Mouse (Mus musculus) C2C12 (cell line): ENCODE measurements around the gene 2310007B03Rik. TPM values are rescaled to one million over a fixed set of nuclear protein-coding genes. Genes with fewer than 3 reads are reported as not detected.
A peak's percentile ranks its signal among the peaks of the same experiment; 100 is the strongest.

Experiments
- H3K27me3 ChIP-seq: one replicate; pipeline ENCODE4 v1.6.1; 2011; ENCODE audit not compliant: control insufficient read depth, insufficient read depth, insufficient read length
- H3K36me3 ChIP-seq: one replicate; pipeline ENCODE4 v1.6.1; 2011; ENCODE audit not compliant: control insufficient read depth, insufficient read depth
- H3K4me3 ChIP-seq: one replicate; pipeline ENCODE4 v1.5.1; 2011; ENCODE audit warnings: mild to moderate bottlenecking, control low read depth; ENCODE audit not compliant: poor library complexity, insufficient read depth, severe bottlenecking
- H3K79me2 ChIP-seq: one replicate; pipeline ENCODE4 v1.6.1; 2011; ENCODE audit not compliant: control insufficient read depth, insufficient read depth
- H3K79me3 ChIP-seq: one replicate; pipeline ENCODE4 v1.6.1; 2011; ENCODE audit warnings: low read depth, control low read depth
- H3ac ChIP-seq: one replicate; pipeline ENCODE3; 2011; ENCODE audit warnings: low read depth; ENCODE audit not compliant: control insufficient read depth, insufficient read length
- CEBPB ChIP-seq: IDR thresholded peaks from one replicate; pipeline ENCODE4 v1.6.1; 2011; ENCODE audit warnings: low read depth, mild to moderate bottlenecking, control low read depth, moderate library complexity
- CTCF ChIP-seq: IDR thresholded peaks from one replicate; pipeline ENCODE4 v1.5.1; 2011; ENCODE audit not compliant: control insufficient read depth, insufficient read depth, insufficient read length
- FOSL1 ChIP-seq: IDR thresholded peaks from one replicate; pipeline ENCODE4 v1.8.0; 2011; ENCODE audit warnings: mild to moderate bottlenecking, low read length; ENCODE audit not compliant: poor library complexity, insufficient read depth, severe bottlenecking
- MAX ChIP-seq: IDR thresholded peaks from one replicate; pipeline ENCODE4 v1.6.1; 2011; ENCODE audit warnings: mild to moderate bottlenecking, control low read depth
- MYOD1 ChIP-seq: IDR thresholded peaks from one replicate; pipeline ENCODE4 v1.6.1; 2011; ENCODE audit warnings: low read depth; ENCODE audit not compliant: control insufficient read depth, insufficient read length
- MYOG ChIP-seq: IDR thresholded peaks from one replicate; pipeline ENCODE4 v1.6.1; 2011; ENCODE audit not compliant: control insufficient read depth, insufficient read length; ENCODE audit errors: extremely low read depth
- USF1 ChIP-seq: IDR thresholded peaks from one replicate; pipeline ENCODE4 v1.6.1; 2011; ENCODE audit warnings: low read depth, mild to moderate bottlenecking, control low read depth, moderate library complexity
- polyA plus RNA-seq: library from polyadenylated mRNA; unstranded; fragments of >200 nt; fragmentation: generic; extraction: Trizol; gene quantifications from one replicate; pipeline ENCODE4 v1.2.1, GENCODE M21; 2012; ENCODE audit warnings: missing spikeins

The 2310007B03Rik gene
- polyA plus RNA-seq, 1 experiment: 0.09 TPM

- H3K27me3 ChIP-seq: peaks cover 34% of the 10 kb centered on the region
- H3K79me2 ChIP-seq: no peaks in the 10 kb centered on the region
- no peak overlapping the region for H3ac ChIP-seq
- no peaks in the 10 kb centered on the region for H3K36me3 ChIP-seq
- no peaks in the 10 kb centered on the region for H3K79me3 ChIP-seq
- TF ChIP-seq FOSL1: no peak
- TF ChIP-seq USF1: no peak
- TF ChIP-seq CEBPB: no peak
- no peak for TF ChIP-seq MYOD1
- TF ChIP-seq MAX: no peak
- TF ChIP-seq CTCF: no peak
- TF ChIP-seq MYOG: no peak
- H3K4me3 ChIP-seq: no peak overlapping the region
Observed at GRCm38 (mm10) chr1:93194961-93195360, 34.2 kb upstream of the 2310007B03Rik start.

GRCm38 (mm10) chr1:93190726-93191305, 30.1 kb upstream of the 2310007B03Rik start:
- Histone ChIP-seq H3K36me3 (no peaks in the 10 kb centered on the region), H3K4me3 (no peak overlapping the region), H3ac (no peak overlapping the region), H3K27me3 (peaks cover 32% of the 10 kb centered on the region), H3K79me3 (no peaks in the 10 kb centered on the region), H3K79me2 (no peaks in the 10 kb centered on the region)
- TF ChIP-seq FOSL1 (no peak), MYOG (no peak), USF1 (no peak), CEBPB (no peak), CTCF (no peak), MAX (no peak), MYOD1 (no peak)

- H3K79me3 ChIP-seq: no peaks in the 10 kb centered on the region
- TF ChIP-seq MYOG (no peak), MAX (peak; percentile 17), USF1 (no peak), MYOD1 (no peak), FOSL1 (no peak)
- no peaks in the 10 kb centered on the region for H3K79me2 ChIP-seq
- H3K27me3 ChIP-seq: peaks cover 8% of the 10 kb centered on the region
- no peak overlapping the region for H3ac ChIP-seq
- H3K4me3 ChIP-seq: no peak overlapping the region
- H3K36me3 ChIP-seq: no peaks in the 10 kb centered on the region
Observed at GRCm38 (mm10) chr1:93184071-93184828, 23.5 kb upstream of the 2310007B03Rik start.

GRCm38 (mm10) chr1:93182281-93182680, 21.5 kb upstream of the 2310007B03Rik start:
- H3K4me3 ChIP-seq: no peak overlapping the region
- H3K27me3 ChIP-seq: no peaks in the 10 kb centered on the region
- no peaks in the 10 kb centered on the region for H3K36me3 ChIP-seq
- H3K79me2 ChIP-seq: no peaks in the 10 kb centered on the region
- TF ChIP-seq CTCF: no peak
- no peak overlapping the region for H3ac ChIP-seq
- no peaks in the 10 kb centered on the region for H3K79me3 ChIP-seq

- Histone ChIP-seq H3K79me2 (no peaks in the 10 kb centered on the region), H3K4me3 (no peak overlapping the region), H3K79me3 (no peaks in the 10 kb centered on the region), H3K27me3 (no peaks in the 10 kb centered on the region), H3K36me3 (no peaks in the 10 kb centered on the region), H3ac (peak overlapping the region; percentile 26)
- TF ChIP-seq MYOD1: no peak
- no peak for TF ChIP-seq CEBPB
Observed at GRCm38 (mm10) chr1:93176525-93177332, 16.0 kb upstream of the 2310007B03Rik start.

- no peaks in the 10 kb centered on the region for H3K79me2 ChIP-seq
- no peaks in the 10 kb centered on the region for H3K27me3 ChIP-seq
- no peaks in the 10 kb centered on the region for H3K36me3 ChIP-seq
- H3ac ChIP-seq: no peak overlapping the region
- H3K79me3 ChIP-seq: no peaks in the 10 kb centered on the region
- H3K4me3 ChIP-seq: no peak overlapping the region
- no peak for TF ChIP-seq MYOG
- no peak for TF ChIP-seq FOSL1
- no peak for TF ChIP-seq USF1
- TF ChIP-seq MYOD1: no peak
- TF ChIP-seq MAX: no peak
- no peak for TF ChIP-seq CTCF
- TF ChIP-seq CEBPB: no peak
Observed at GRCm38 (mm10) chr1:93175849-93176248, 15.1 kb upstream of the 2310007B03Rik start.
